8 mouse cellular contexts compared by ENCODE assay signal in the genomic region with DNA sequence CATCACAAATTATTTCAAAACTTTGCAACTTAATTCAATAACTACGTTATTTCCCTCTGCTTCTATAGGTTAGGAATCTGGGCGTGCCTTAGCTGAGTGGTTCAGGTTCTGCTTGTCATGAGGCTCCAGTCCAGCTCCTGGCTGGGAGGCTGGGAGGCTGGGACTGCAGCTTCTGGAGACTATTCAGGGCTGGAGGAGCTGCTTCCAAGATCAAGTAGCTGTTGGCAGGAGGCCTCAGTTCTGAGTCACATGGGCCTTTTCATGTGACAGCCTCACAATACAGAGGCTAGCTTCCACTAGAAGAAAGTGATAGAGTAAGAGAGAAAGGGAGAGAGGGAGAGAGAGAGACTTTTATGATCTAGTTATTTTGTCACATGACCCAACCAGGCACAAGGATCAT.
DNase-seq lines count a peak whose midpoint lies in the region; ATAC-seq and TF ChIP-seq lines count a peak whose summit lies in the region.

No protein-coding gene starts in this region.

- no peak overlapping the region for H3K27ac ChIP-seq in midbrain, embryonic 15.5 days
- no peak overlapping the region for H3K27ac ChIP-seq in midbrain, embryonic 13.5 days
- peak overlapping the region; percentile 20; the same call in 1 of the 2 replicates for H3K27ac ChIP-seq in heart, embryonic 13.5 days (replicated peaks)
- no peak overlapping the region for H3K27ac ChIP-seq in left cerebral cortex, adult 2 months

- no peak for TF ChIP-seq CTCF in left cerebral cortex, adult 2 months (IDR thresholded peaks at IDR 0.05)

- WGBS in midbrain, embryonic 15.5 days = 75% methylated on average over 2 of the region's 2 CpGs
- WGBS in midbrain, embryonic 13.5 days = 88% methylated on average over 2 of the region's 2 CpGs
- 40% methylated on average over 2 of the region's 2 CpGs for WGBS in heart, embryonic 13.5 days

- H3K9me3 ChIP-seq in midbrain, embryonic 15.5 days = no peaks in the 10 kb centered on the region
- H3K9me3 ChIP-seq in midbrain, embryonic 13.5 days = no peaks in the 10 kb centered on the region
- H3K9me3 ChIP-seq in heart, embryonic 13.5 days = no peaks in the 10 kb centered on the region

- intact Hi-C loops in left cerebral cortex, adult 2 months (cut with DNase I) = no loop called here

- H3K4me1 ChIP-seq in midbrain, embryonic 15.5 days = peaks cover 2% of the 10 kb centered on the region
- H3K4me1 ChIP-seq in midbrain, embryonic 13.5 days (replicated peaks) = peaks cover 3% of the 10 kb centered on the region
- peaks cover 30% of the 10 kb centered on the region for H3K4me1 ChIP-seq in heart, embryonic 13.5 days

- DNase-seq in cerebellum, adult 9-10 months = peak; percentile 31
- DNase-seq in left cerebral cortex, adult 2 months (ENCODE audit: extremely low spot score in 1 of 2, low spot score in 2 of 2) = peak; percentile 13 to 21
- peak; percentile 13 for DNase-seq in right cerebral cortex, postnatal 25 days
- DNase-seq in testis, postnatal 14 days (ENCODE audit: low spot score) = no peak
- no peak for DNase-seq in spleen, postnatal 10 days (ENCODE audit: low spot score in 2 of 2)

- no peaks in the 10 kb centered on the region for H3K27me3 ChIP-seq in midbrain, embryonic 15.5 days (replicated peaks)
- H3K27me3 ChIP-seq in midbrain, embryonic 13.5 days = no peaks in the 10 kb centered on the region
- H3K27me3 ChIP-seq in heart, embryonic 13.5 days (replicated peaks) = no peaks in the 10 kb centered on the region

- H3K9ac ChIP-seq in midbrain, embryonic 15.5 days = no peak overlapping the region
- H3K9ac ChIP-seq in midbrain, embryonic 13.5 days (replicated peaks) = no peak overlapping the region
- H3K9ac ChIP-seq in heart, embryonic 13.5 days = no peak overlapping the region

- ATAC-seq in midbrain, embryonic 15.5 days (replicated peaks) = 0 out of 2 replicates have a peak, but pooled peaks have one; percentile 52
- no peak for ATAC-seq in midbrain, embryonic 13.5 days
- ATAC-seq in heart, embryonic 13.5 days (ENCODE audit: extremely low read depth, insufficient number of reproducible peaks, low FRiP score, low TSS enrichment) = no peak

- no peaks in the 10 kb centered on the region for H3K36me3 ChIP-seq in midbrain, embryonic 15.5 days (replicated peaks)
- H3K36me3 ChIP-seq in midbrain, embryonic 13.5 days = no peaks in the 10 kb centered on the region
- H3K36me3 ChIP-seq in heart, embryonic 13.5 days = no peaks in the 10 kb centered on the region

- H3K4me3 ChIP-seq in midbrain, embryonic 15.5 days = no peak overlapping the region
- no peak overlapping the region for H3K4me3 ChIP-seq in midbrain, embryonic 13.5 days (replicated peaks)
- H3K4me3 ChIP-seq in heart, embryonic 13.5 days = no peak overlapping the region
- no peak overlapping the region for H3K4me3 ChIP-seq in left cerebral cortex, adult 2 months

- no peak overlapping the region for H3K4me2 ChIP-seq in midbrain, embryonic 15.5 days
- no peak overlapping the region for H3K4me2 ChIP-seq in midbrain, embryonic 13.5 days (replicated peaks)
- H3K4me2 ChIP-seq in heart, embryonic 13.5 days = no peak overlapping the region

Comparison
In these comparisons a context has a peak if more than half of its experiments do, and no peak if none do; other contexts are left out.
1. DNase-seq: peak in cerebellum, adult 9-10 months (single experiment), left cerebral cortex, adult 2 months (2 of 2) and right cerebral cortex, postnatal 25 days (single experiment); none in testis, postnatal 14 days (single experiment) and spleen, postnatal 10 days (0 of 2).